Mouse (Mus musculus) heart, adult 2 months (tissue): ENCODE results near the gene Ap3d1. TPM values are rescaled to one million over a fixed set of nuclear protein-coding genes. Genes with fewer than 3 reads are reported as not detected.
A peak's percentile ranks its signal among the peaks of the same experiment; 100 is the strongest.

Experiments
- DNase-seq, 2 experiments: peaks; one replicate each; pipeline ENCODE4 v3.0.0; 2021
- H3K27ac ChIP-seq: fragments of 200-600 bp; 2 replicates; pipeline ENCODE4 v1.8.1; 2022
- H3K27me3 ChIP-seq: fragments of 200-500 bp; 2 replicates; pipeline ENCODE4 v1.6.1; 2012; ENCODE audit warnings: mild to moderate bottlenecking, low read length, inconsistent platforms, mixed read lengths; ENCODE audit not compliant: control insufficient read depth, insufficient read depth
- H3K36me3 ChIP-seq: fragments of 200-500 bp; 2 replicates; pipeline ENCODE4 v1.6.1; 2012; ENCODE audit warnings: low read length, inconsistent platforms; ENCODE audit not compliant: control insufficient read depth, insufficient read depth
- H3K4me1 ChIP-seq: fragments of 200-500 bp; 2 replicates; pipeline ENCODE4 v1.6.1; 2011; ENCODE audit warnings: low read length; ENCODE audit not compliant: control insufficient read depth, insufficient read depth
- H3K4me3 ChIP-seq: fragments of 200-600 bp; 2 replicates; pipeline ENCODE4 v1.8.1; 2022
- H3K79me2 ChIP-seq: fragments of 200-500 bp; replicated peaks from 2 replicates; pipeline ENCODE4 v1.6.1; 2012; ENCODE audit warnings: mild to moderate bottlenecking, inconsistent platforms, low read length, moderate library complexity, mixed read lengths; ENCODE audit not compliant: control insufficient read depth, insufficient read depth
- H3K9ac ChIP-seq: fragments of 200-500 bp; 2 replicates; pipeline ENCODE4 v1.6.1; 2012; ENCODE audit warnings: low read depth, mild to moderate bottlenecking, control low read depth, inconsistent platforms, low read length, mixed read lengths
- CTCF ChIP-seq: fragments of 200-600 bp; IDR thresholded peaks from 2 replicates; pipeline ENCODE4 v1.8.1; 2022; ENCODE audit warnings: antibody characterized with exemption, mild to moderate bottlenecking, moderate library complexity
- EP300 ChIP-seq: fragments of 200-500 bp; IDR thresholded peaks from 2 replicates; pipeline ENCODE4 v1.6.1; 2011; ENCODE audit warnings: low read depth, low read length, control low read depth; ENCODE audit not compliant: insufficient read depth
- POLR2A ChIP-seq: fragments of 200-500 bp; IDR thresholded peaks from 2 replicates; pipeline ENCODE4 v1.6.1; 2011; ENCODE audit warnings: mild to moderate bottlenecking, low read depth, low read length, control low read depth; ENCODE audit not compliant: insufficient read depth
- WGBS: fragments of 180-500 bp; shearing (Covaris S2); methylation state at CpG from one replicate; pipeline ENCODE4 v1.1.7; 2018; 5-methylcytosine and 5-hydroxymethylcytosine counted together
- intact Hi-C: fragments of 180-260 bp; cut with DNase I; formaldehyde crosslinking; loops from one replicate; pipeline ENCODE4 v1.15.1; 2025
- polyA plus RNA-seq: library from polyadenylated mRNA; depleted of rRNA; stranded (reverse); fragments of >200 nt; gene quantifications from 2 replicates; pipeline ENCODE4 v1.2.3, GENCODE M21; 2012
- total RNA-seq, 2 experiments: library from RNA; stranded (reverse); gene quantifications; 2 replicates each; pipeline ENCODE4 v1.2.3; 2021

Ap3d1 gene
- total and polyA plus RNA-seq, 3 experiments, result 40.2 to 52.9 (median 42.6) TPM

DNA sequence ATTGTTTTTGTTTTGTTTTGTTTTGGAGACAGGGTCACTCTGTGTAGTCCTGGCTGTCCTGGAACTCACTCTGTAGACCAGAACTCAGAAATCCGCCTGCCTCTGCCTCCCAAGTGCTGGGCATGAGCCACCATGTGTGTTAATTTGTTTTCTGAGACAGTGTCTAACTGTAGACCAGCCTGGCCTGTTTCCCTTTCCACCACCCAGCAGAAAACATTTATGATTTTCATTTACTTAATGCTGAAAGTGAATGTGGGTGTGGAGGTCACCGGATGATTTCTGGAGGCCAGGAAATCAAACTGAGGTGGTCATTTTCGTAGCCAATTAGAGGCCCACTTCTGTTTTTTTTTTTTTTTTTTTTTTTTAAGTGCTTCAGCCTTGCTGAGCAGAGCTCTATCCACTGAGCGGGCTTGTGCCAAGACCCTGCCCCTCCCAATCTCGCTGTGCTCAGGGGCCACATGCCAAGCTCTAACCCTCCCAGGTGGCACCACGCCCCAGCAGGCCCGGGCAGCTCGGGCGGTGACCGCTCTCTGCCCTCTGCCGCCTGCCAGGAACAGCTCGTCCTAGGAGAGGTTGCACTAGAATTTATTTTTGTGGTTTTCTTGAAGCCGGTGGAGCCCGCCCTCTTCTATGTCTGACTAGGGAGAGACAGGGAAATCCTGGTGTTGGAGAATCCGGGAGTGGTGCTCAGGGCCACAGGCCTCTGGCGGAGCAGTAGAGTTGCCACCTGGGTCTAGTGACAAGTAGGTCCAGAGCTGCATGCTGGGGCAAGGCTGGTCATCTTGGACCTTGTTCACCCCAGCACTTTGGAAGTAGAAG, 77.7 kb downstream of the Ap3d1 start:
- Histone ChIP-seq H3K79me2 (no peaks in the 10 kb centered on the region), H3K4me3 (peak overlapping the region; percentile 25), H3K9ac (peak overlapping the region; percentile 58), H3K4me1 (peaks cover 20% of the 10 kb centered on the region), H3K36me3 (peaks cover 12% of the 10 kb centered on the region), H3K27me3 (no peaks in the 10 kb centered on the region), H3K27ac (peak overlapping the region; percentile 99)
- 1% methylated on average over 16 of the region's 16 CpGs for WGBS
- DNase-seq, result peak; percentile 90 to 93
- TF ChIP-seq EP300 (peak; percentile 49; the same call in 1 of the 2 replicates), CTCF (no peak), POLR2A (peak; percentile 62)
- intact Hi-C loops, result no loop called here

DNA sequence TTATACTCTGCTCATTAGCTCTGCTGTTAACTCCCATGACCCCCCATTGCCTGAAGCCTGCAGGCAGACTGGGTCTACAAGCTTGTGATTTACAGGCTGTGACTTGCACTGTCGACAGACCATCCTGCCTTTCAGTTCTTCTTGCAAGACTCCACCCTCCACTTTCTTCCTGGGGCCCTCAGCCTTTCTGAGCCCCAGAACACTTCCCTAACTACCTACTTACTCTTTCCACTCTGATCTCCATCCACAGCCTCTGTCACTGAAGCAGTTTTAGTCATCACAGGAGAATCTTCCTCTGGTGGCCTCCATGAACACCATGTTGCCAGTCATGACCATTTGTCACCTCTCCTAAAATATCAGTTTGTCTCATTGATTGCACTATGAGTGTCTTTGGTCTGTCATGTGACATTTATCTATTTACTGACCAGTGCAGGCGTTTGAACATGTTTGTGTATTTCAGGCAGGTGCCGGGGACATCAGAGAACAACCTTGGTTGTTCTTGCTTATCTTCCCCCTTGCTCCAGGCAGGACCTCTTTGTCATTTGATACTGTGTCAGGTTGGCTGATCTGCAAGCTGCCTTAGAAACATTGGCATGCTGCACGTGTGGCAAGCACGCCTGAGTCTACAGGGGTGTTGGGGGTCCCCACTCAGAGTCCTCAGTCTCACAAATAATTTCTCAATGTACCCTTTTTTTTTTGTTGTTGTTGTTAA, 78.4 kb downstream of the Ap3d1 start:
- H3K9ac ChIP-seq, result peak overlapping the region; percentile 25; the same call in 1 of the 2 replicates
- peak; percentile 62; the same call in 1 of the 2 replicates for TF ChIP-seq EP300
- TF ChIP-seq CTCF, result no peak
- peak; percentile 16; the same call in 1 of the 2 replicates for TF ChIP-seq POLR2A
- H3K27me3 ChIP-seq, result no peaks in the 10 kb centered on the region
- DNase-seq, result peak in 1 of 2 experiments; percentile 44
- H3K27ac ChIP-seq, result peak overlapping the region; percentile 99
- H3K4me1 ChIP-seq, result peaks cover 22% of the 10 kb centered on the region
- H3K79me2 ChIP-seq, result no peaks in the 10 kb centered on the region
- intact Hi-C loops, result no loop called here
- WGBS, result 36% methylated on average over 5 of the region's 5 CpGs
- H3K36me3 ChIP-seq, result peaks cover 12% of the 10 kb centered on the region
- no peak overlapping the region for H3K4me3 ChIP-seq

DNA sequence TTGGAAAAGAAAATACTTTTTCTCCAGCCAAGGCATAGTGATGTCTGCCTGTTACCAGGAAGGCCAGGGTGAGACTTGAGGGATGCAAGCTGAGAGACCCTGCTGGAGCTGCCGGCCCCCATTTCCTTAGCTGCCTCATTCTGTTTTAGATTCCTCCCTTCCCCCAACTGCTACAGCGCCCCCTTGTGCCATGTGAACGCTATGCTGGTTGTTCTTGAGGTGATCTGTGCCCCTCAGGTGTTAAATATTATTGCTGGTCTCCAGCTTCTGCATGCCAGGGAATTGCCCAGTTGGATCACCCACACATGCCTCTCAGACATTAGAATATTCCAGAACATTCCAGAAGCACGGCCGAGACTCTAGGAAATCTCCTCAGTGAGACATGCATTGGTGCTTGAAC, 80.9 kb downstream of the Ap3d1 start:
- TF ChIP-seq EP300 (0 out of 2 replicates have a peak, but pooled peaks have one; percentile 17), POLR2A (no peak), CTCF (peak; percentile 72)
- Histone ChIP-seq H3K27ac (no peak overlapping the region), H3K4me1 (peaks cover 20% of the 10 kb centered on the region), H3K4me3 (no peak overlapping the region), H3K79me2 (no peaks in the 10 kb centered on the region), H3K36me3 (peaks cover 7% of the 10 kb centered on the region), H3K9ac (no peak overlapping the region), H3K27me3 (no peaks in the 10 kb centered on the region)
- DNase-seq, result peak; percentile 43 to 63
- 31% methylated on average over 5 of the region's 5 CpGs for WGBS
- intact Hi-C loops, result no loop called here

DNA sequence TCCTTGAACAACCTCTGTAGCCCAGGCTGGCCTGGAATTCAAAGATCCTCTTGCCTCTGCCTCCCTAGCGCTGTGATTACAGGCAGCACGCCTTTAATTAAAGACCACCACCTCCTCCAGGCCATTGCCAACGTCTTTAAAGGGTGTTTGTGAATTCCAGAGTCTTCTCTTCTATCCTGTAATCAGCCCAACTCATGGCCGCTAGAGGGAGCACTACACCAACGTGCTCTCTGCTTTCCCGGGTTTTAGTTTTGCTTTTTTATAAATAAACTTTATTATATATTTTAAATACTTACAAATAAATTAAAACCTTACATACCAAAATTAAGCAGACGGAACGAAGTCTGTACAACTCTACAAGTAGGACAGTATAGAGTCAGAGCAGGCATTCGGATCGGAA, 82.9 kb downstream of the Ap3d1 start:
- WGBS, result 7% methylated on average over 10 of the region's 10 CpGs
- peak overlapping the region; percentile 59 for H3K9ac ChIP-seq
- H3K27ac ChIP-seq, result peak overlapping the region; percentile 33; the same call in 1 of the 2 replicates
- no peaks in the 10 kb centered on the region for H3K36me3 ChIP-seq
- no peaks in the 10 kb centered on the region for H3K27me3 ChIP-seq
- peaks cover 16% of the 10 kb centered on the region for H3K4me1 ChIP-seq
- TF ChIP-seq EP300 (0 out of 2 replicates have a peak, but pooled peaks have one; percentile 39), CTCF (peak; percentile 92), POLR2A (no peak)
- H3K79me2 ChIP-seq, result no peaks in the 10 kb centered on the region; the same call in 1 of the 2 replicates
- intact Hi-C loops, result loop anchor here (1.0 to 2.0 kb wide), 3 partner anchors 16 to 80 kb away; no protein-coding TSS in a partner anchor
- H3K4me3 ChIP-seq, result peak overlapping the region; percentile 42
- DNase-seq, result peak; percentile 73 to 79

DNA sequence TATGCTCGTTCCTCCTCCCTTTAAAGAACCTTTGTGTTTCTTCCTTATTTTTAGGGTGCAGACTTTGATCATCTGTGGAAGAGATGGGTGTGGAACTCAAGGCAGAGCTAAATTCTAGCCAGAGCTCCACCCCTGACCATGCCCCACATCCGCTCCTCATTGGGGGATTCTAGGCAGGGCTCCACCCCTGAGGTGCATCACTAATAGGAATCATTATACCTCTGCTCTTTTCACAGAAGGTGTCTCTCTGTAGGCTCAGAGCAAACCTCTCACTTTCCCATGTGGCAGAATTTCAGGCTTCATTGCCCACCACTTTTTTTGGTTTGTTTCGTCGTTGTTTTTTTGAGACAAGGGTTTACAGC, 83.2 kb downstream of the Ap3d1 start:
- DNase-seq, result peak in 1 of 2 experiments; percentile 39
- 69% methylated on average over 4 of the region's 4 CpGs for WGBS
- H3K4me1 ChIP-seq, result peaks cover 13% of the 10 kb centered on the region

More for the DNA sequence above, 83.2 kb downstream of the Ap3d1 start:
- Histone ChIP-seq H3K36me3 (no peaks in the 10 kb centered on the region), H3K27ac (no peak overlapping the region), H3K9ac (peak overlapping the region; percentile 59), H3K79me2 (no peaks in the 10 kb centered on the region; the same call in 1 of the 2 replicates), H3K4me3 (no peak overlapping the region), H3K27me3 (no peaks in the 10 kb centered on the region)
- TF ChIP-seq POLR2A, result no peak
- TF ChIP-seq CTCF, result no peak
- no peak for TF ChIP-seq EP300
- intact Hi-C loops, result loop anchor here (1.0 to 2.0 kb wide), 3 partner anchors 16 to 80 kb away; no protein-coding TSS in a partner anchor
